Mouse (Mus musculus) cortical plate, adult 2 months (tissue): ENCODE measurements around the gene Ppp1r12b.

Experiments
- CTCF ChIP-seq: fragments of 200-500 bp; IDR thresholded peaks from 2 replicates; pipeline ENCODE4 v1.5.1; 2011; ENCODE audit warnings: mild to moderate bottlenecking, control low read depth, low read length; ENCODE audit not compliant: insufficient read depth; ENCODE audit errors: extremely low read depth
- POLR2A ChIP-seq: fragments of 200-500 bp; IDR thresholded peaks from 2 replicates; pipeline ENCODE4 v1.6.1; 2011; ENCODE audit warnings: mild to moderate bottlenecking, low read length, control low read depth; ENCODE audit not compliant: insufficient read depth; ENCODE audit errors: extremely low read depth

DNA sequence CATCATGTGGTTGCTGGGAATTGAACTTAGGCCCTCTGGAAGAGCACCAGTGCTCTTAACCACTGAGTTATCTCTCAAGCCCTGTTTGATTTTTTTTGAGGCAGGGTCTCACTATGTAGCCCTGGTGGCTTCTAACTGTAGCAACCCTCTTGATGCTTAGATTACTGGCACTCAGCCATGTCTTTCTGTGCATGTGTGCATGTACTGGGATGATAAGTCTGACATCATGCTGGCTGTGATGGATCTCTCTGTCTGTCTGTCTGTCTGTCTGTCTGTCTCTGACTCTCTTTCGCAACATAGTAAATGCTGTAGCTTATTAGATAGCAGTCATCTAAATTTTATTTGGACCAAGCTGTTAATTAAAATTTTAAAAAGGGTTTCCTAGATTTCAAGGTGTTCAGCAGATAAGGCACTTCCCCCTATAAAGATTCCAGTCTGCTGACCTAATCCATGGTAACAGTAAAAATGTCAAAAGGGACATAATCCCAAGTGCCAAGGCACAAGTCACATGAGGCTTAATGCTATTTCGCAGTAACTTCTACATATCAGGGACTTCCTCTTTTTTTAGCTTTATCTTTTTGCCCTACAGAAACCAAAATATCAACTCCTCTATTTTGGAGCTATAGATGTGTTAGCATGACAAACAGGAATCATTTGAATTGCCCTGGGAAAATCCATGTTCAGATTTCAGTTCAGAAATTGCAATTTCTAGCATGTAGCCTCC is 164.9 kb downstream of the Ppp1r12b start:
- TF ChIP-seq CTCF (no peak), POLR2A (no peak)
